Mouse (Mus musculus) kidney, adult 2 months (tissue): ENCODE measurements around the gene Nr6a1. TPM values are rescaled to one million over a fixed set of nuclear protein-coding genes. Genes with fewer than 3 reads are reported as not detected.
A peak's percentile ranks its signal among the peaks of the same experiment; 100 is the strongest.

Source experiments
- DNase-seq: peaks from one replicate; pipeline ENCODE4 v3.0.0; 2021
- H3K27ac ChIP-seq: fragments of 200-500 bp; 2 replicates; pipeline ENCODE4 v1.5.1; 2012; ENCODE audit warnings: low read depth, low read length, control low read depth, inconsistent platforms; ENCODE audit not compliant: insufficient read depth
- H3K27me3 ChIP-seq: fragments of 200-500 bp; replicated peaks from 2 replicates; pipeline ENCODE4 v1.6.1; 2012; ENCODE audit warnings: mild to moderate bottlenecking, moderate library complexity, low read length, inconsistent platforms; ENCODE audit not compliant: control insufficient read depth, insufficient read depth
- H3K36me3 ChIP-seq: fragments of 200-500 bp; 2 replicates; pipeline ENCODE4 v1.6.1; 2012; ENCODE audit warnings: mild to moderate bottlenecking, moderate library complexity, low read length, inconsistent platforms; ENCODE audit not compliant: control insufficient read depth, insufficient read depth
- H3K4me1 ChIP-seq: fragments of 200-500 bp; 2 replicates; pipeline ENCODE4 v1.6.1; 2011; ENCODE audit warnings: low read length; ENCODE audit not compliant: control insufficient read depth, insufficient read depth
- H3K4me3 ChIP-seq: fragments of 200-500 bp; 2 replicates; pipeline ENCODE4 v1.5.1; 2011; ENCODE audit warnings: mild to moderate bottlenecking, low read depth, low read length, control low read depth; ENCODE audit not compliant: insufficient read depth
- CTCF ChIP-seq: fragments of 200-500 bp; conservative IDR thresholded peaks from 2 replicates; pipeline ENCODE4 v1.5.1; 2011; ENCODE audit warnings: low read depth, mild to moderate bottlenecking, control low read depth, low read length, moderate library complexity, mixed read lengths; ENCODE audit not compliant: insufficient read depth, insufficient read length
- POLR2A ChIP-seq: fragments of 200-500 bp; IDR thresholded peaks from one replicate; pipeline ENCODE4 v1.6.1; 2011; ENCODE audit warnings: low read depth, low read length, control low read depth
- WGBS: fragments of 180-500 bp; shearing (Covaris S2); methylation state at CpG from one replicate; pipeline ENCODE4 v1.1.7; 2018; 5-methylcytosine and 5-hydroxymethylcytosine counted together
- polyA plus RNA-seq: library from polyadenylated mRNA; depleted of rRNA; stranded (reverse); fragments of >200 nt; gene quantifications from 2 replicates; pipeline ENCODE4 v1.2.3, GENCODE M21; 2012

Gene Nr6a1
- polyA plus RNA-seq, 1 experiment, result 2.6 TPM

DNA sequence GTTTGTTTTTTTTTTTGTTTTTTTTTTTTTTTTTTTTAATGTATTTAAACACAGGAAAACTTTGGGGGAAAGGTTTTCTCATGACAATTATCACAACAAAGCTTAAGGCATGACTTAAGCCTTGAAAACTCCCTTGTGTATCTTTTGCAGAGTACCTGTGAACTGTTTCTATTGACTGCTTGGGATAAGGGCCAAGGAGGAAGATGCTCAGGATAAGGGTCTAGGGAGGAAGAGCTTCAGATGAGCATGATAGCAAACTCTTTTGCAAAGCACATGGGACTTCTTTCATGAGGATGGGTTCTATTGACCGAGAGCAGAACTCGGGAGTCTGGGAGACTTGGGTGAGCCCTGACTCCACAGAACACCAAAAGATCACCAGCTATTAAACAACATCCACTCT lies 42.2 kb upstream of the Nr6a1 start:
- 94% methylated on average over 2 of the region's 2 CpGs for WGBS
- Histone ChIP-seq H3K27ac (no peak overlapping the region), H3K4me1 (no peaks in the 10 kb centered on the region), H3K36me3 (no peaks in the 10 kb centered on the region), H3K27me3 (no peaks in the 10 kb centered on the region), H3K4me3 (no peak overlapping the region)
- TF ChIP-seq CTCF, result no peak
- TF ChIP-seq POLR2A, result no peak
- DNase-seq, result no peak

- no peak for TF ChIP-seq POLR2A
- TF ChIP-seq CTCF, result no peak
- no peak overlapping the region for H3K4me3 ChIP-seq
- H3K36me3 ChIP-seq, result no peaks in the 10 kb centered on the region
- H3K27ac ChIP-seq, result no peak overlapping the region
- DNase-seq, result no peak
- no peaks in the 10 kb centered on the region for H3K27me3 ChIP-seq
- no peaks in the 10 kb centered on the region for H3K4me1 ChIP-seq
- WGBS, result 12% methylated on average over 4 of the region's 4 CpGs
Measured at GRCm38 (mm10) chr2:38964198-38964597, 36.7 kb upstream of the Nr6a1 start.

DNA sequence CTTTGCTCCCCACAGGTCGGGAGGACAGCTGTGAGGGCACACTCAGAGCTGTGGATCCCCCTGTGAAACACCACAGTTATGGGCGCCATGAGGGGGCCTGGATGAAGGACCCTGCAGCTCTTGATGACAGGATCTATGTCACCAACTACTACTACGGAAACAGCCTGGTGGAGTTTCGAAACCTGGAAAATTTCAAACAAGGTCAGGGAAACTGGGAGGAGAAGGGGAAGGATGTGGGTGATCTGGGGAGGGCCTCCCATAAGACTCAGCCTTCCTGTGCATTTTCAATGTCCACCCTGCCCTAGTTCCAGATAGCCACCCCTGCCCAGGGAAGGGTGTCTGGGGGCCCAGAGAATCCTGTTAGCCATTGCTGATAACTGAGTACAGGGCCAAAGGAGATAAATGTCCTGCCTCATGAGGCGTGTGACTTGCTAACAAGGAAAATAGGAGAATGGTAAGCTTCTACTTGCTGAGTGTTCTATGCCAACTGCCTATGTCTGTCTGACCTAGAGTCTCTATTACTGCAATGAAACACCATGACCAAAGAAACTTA lies 30.3 kb upstream of the Nr6a1 start:
- Histone ChIP-seq H3K4me3 (no peak overlapping the region), H3K27ac (no peak overlapping the region)
- WGBS, result 90% methylated on average over 5 of the region's 5 CpGs

DNA sequence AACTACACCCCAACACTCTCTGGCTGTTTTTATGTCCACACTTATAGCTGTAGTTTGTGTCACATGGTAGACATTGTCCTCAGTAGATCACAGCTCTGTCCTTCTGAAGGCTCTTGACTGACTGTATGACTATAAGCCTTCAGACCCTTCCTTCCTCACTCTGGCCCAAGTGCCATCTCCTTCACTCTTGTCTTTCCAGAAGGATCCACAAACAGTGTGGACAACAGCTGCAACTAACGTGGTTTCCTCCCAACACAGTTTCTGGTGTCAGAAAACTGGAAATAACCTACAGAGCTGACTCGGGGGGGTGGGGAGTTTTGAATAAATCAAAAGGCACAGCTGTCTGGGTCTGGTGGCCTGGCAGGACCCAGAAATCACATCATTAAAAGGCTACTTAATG lies 28.6 kb upstream of the Nr6a1 start:
- WGBS, result 43% methylated on average over 2 of the region's 2 CpGs
- TF ChIP-seq CTCF (no peak), POLR2A (no peak)

More for the DNA sequence above, 30.3 kb upstream of the Nr6a1 start:
- no peak for DNase-seq
- TF ChIP-seq CTCF, result no peak
- TF ChIP-seq POLR2A, result no peak
- no peaks in the 10 kb centered on the region for H3K4me1 ChIP-seq
- no peaks in the 10 kb centered on the region for H3K27me3 ChIP-seq
- no peaks in the 10 kb centered on the region for H3K36me3 ChIP-seq

GRCm38 (mm10) chr2:38953152-38953883 lies 25.8 kb upstream of the Nr6a1 start:
- no peaks in the 10 kb centered on the region for H3K36me3 ChIP-seq
- no peak for TF ChIP-seq CTCF
- 65% methylated on average over 5 of the region's 5 CpGs for WGBS
- peak; percentile 35 for DNase-seq
- H3K27me3 ChIP-seq, result no peaks in the 10 kb centered on the region
- H3K4me3 ChIP-seq, result no peak overlapping the region
- 0 out of 2 replicates have a peak, but pooled peaks cover 2% of the 10 kb centered on the region for H3K4me1 ChIP-seq
- H3K27ac ChIP-seq, result no peak overlapping the region

More for the DNA sequence above, 28.6 kb upstream of the Nr6a1 start:
- no peaks in the 10 kb centered on the region for H3K4me1 ChIP-seq
- no peak for DNase-seq
- no peaks in the 10 kb centered on the region for H3K36me3 ChIP-seq
- no peaks in the 10 kb centered on the region for H3K27me3 ChIP-seq
- H3K27ac ChIP-seq, result no peak overlapping the region
- no peak overlapping the region for H3K4me3 ChIP-seq

GRCm38 (mm10) chr2:38950281-38950719 lies 22.8 kb upstream of the Nr6a1 start:
- Histone ChIP-seq H3K36me3 (no peaks in the 10 kb centered on the region), H3K4me3 (no peak overlapping the region), H3K4me1 (0 out of 2 replicates have a peak, but pooled peaks cover 2% of the 10 kb centered on the region), H3K27me3 (no peaks in the 10 kb centered on the region), H3K27ac (no peak overlapping the region)
- TF ChIP-seq CTCF, result no peak
- no peak for TF ChIP-seq POLR2A
- 57% methylated on average over 7 of the region's 7 CpGs for WGBS
- peak; percentile 87 for DNase-seq

DNA sequence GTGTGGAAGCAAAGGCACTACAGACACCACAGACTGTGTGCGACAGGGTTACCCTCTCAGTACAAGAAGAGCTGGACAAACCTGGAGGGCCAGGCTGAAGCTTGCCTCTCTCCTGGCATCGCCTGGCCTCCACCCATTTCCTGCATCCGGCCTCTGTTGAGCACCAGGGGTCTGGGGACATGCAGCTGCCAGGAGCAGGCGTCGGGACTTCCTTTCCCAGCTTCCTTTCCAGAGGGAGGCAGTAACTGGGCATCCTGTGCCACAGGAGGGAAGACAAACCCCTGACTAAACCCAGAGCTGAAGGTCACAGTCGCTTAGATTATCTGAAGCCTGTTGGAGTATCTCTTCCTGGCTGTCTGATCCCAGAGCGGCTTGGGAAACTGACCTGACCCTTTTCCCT lies 20.1 kb upstream of the Nr6a1 start:
- Histone ChIP-seq H3K27me3 (no peaks in the 10 kb centered on the region), H3K27ac (peak overlapping the region; percentile 41; the same call in 1 of the 2 replicates), H3K36me3 (no peaks in the 10 kb centered on the region), H3K4me1 (0 out of 2 replicates have a peak, but pooled peaks cover 2% of the 10 kb centered on the region), H3K4me3 (no peak overlapping the region)
- WGBS, result 61% methylated on average over 7 of the region's 7 CpGs
- no peak for TF ChIP-seq POLR2A
- TF ChIP-seq CTCF, result no peak
- peak; percentile 54 for DNase-seq
